Mouse (Mus musculus): ENCODE measurements around the gene Gm15155. TPM values are rescaled to one million over a fixed set of nuclear protein-coding genes. Genes with fewer than 3 reads are reported as not detected.

Gene Gm15155
- polyA plus RNA-seq (2014; fragmentation: Illumina TruSeq; extraction: RNeasy Lipid Tissue Mini Kit (QIAGEN cat#74804); ENCODE audit: low read depth, low replicate concordance): not detected

GRCm38 (mm10) chrX:155624341-155624841, at the start of gene Gm15155:
TSS of gene Gm15155 (plus strand) at chrX:155624741.

GRCm38 (mm10) chrX:155623701-155624281, 750 bp upstream of the Gm15155 start, which contains the start of gene Ptchd1:
TSS of gene Ptchd1 (minus strand) at chrX:155623814.

Other genes with a start within 250 kb of the Gm15155 start
- gene Ptchd1, start 927 bp upstream of the Gm15155 start, polyA plus RNA-seq (2014; fragmentation: Illumina TruSeq; extraction: RNeasy Lipid Tissue Mini Kit (QIAGEN cat#74804); ENCODE audit: low read depth, low replicate concordance): 1.7 TPM